ENCODE assay signal across 12 mouse cellular contexts in the genomic region with DNA sequence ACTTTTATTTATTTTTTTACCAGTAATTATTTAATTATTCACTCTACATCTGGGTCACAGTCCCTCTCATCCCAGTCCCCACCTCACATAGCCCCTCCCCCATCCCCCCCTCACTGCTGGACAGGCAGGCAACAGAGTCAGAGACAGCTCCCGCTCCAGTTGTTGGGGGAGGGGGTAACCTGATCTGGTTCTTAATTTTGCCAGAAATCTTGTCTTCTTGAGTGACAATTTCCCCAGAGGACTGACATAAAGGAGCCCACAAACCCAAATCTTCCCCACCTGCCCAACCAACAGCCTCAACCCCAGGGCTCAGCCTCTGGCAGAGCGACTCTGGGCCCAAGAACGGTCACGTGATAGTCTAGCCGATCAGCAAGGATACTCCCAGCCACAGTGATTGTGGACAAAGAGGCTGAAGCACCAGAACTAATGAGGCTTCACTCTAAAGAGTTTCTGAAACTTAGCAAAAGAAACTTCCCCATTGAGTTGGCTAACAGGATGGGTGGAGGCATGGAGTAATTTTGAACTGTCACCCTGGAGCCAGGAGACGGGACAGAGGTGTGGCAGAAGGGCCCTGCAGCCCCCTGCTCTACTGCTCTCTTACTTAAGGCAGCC. TPM values are rescaled to one million over a fixed set of nuclear protein-coding genes. Genes with fewer than 3 reads are reported as not detected.
A peak's percentile ranks its signal among the peaks of the same experiment; 100 is the strongest.
DNase-seq lines count a peak whose midpoint lies in the region; ATAC-seq and TF ChIP-seq lines count a peak whose summit lies in the region.
"Had no signal": no experiment of that assay in that cellular context is flagged by ENCODE, and none has a peak within 500 bp of the region (broad histone marks: within the 10 kb centered on the region; RNA-seq: fewer than 3 reads in every experiment).

No protein-coding gene starts in this region.

- no peaks in the 10 kb centered on the region for H3K36me3 ChIP-seq in liver, embryonic 16.5 days (ENCODE audit: control insufficient read depth, insufficient read depth)
- H3K36me3 ChIP-seq: embryonic facial prominence, embryonic 15.5 days had no signal

- peaks cover 39% of the 10 kb centered on the region for H3K4me1 ChIP-seq in liver, embryonic 16.5 days (ENCODE audit: control insufficient read depth, low read depth, low read length)

- H3K9ac ChIP-seq in liver, embryonic 16.5 days (ENCODE audit: low read depth, low read length): no peak overlapping the region
- H3K9ac ChIP-seq: embryonic facial prominence, embryonic 15.5 days had no signal

- intact Hi-C loops in left cerebral cortex, adult 2 months (cut with DNase I): no loop called here

- no peak overlapping the region for H3K4me2 ChIP-seq in liver, embryonic 16.5 days (ENCODE audit: low read depth, low read length)
- H3K4me2 ChIP-seq: embryonic facial prominence, embryonic 15.5 days had no signal

- H3K4me3 ChIP-seq in layer of hippocampus, adult 2 months: no peak overlapping the region
- H3K4me3 ChIP-seq in liver, embryonic 16.5 days (ENCODE audit: low read depth, low read length): no peak overlapping the region
- no peak overlapping the region for H3K4me3 ChIP-seq in left cerebral cortex, adult 2 months
- H3K4me3 ChIP-seq: embryonic facial prominence, embryonic 15.5 days; megakaryocyte, embryonic 14.5 days had no signal

- TF ChIP-seq CTCF in layer of hippocampus, adult 2 months (conservative IDR thresholded peaks at IDR 0.05): no peak
- TF ChIP-seq CTCF in left cerebral cortex, adult 2 months (IDR thresholded peaks at IDR 0.05): no peak

- 35% methylated on average over 6 of the region's 6 CpGs for WGBS in liver, embryonic 16.5 days (ENCODE audit: insufficient replicate concordance)

- H3K27me3 ChIP-seq in liver, embryonic 16.5 days (ENCODE audit: control insufficient read depth, insufficient read depth, low read depth, low read length): no peaks in the 10 kb centered on the region
- H3K27me3 ChIP-seq: embryonic facial prominence, embryonic 15.5 days had no signal

- H3K27ac ChIP-seq in layer of hippocampus, adult 2 months: peak overlapping the region; percentile 86; the same call in 1 of the 2 replicates
- H3K27ac ChIP-seq in liver, embryonic 16.5 days (ENCODE audit: low read length): peak overlapping the region; percentile 58
- no peak overlapping the region for H3K27ac ChIP-seq in left cerebral cortex, adult 2 months
- H3K27ac ChIP-seq: embryonic facial prominence, embryonic 15.5 days had no signal

- ATAC-seq in liver, embryonic 16.5 days (ENCODE audit: low read depth): no peak
- ATAC-seq: intestine, embryonic 16.5 days had no signal

- H3K9me3 ChIP-seq in liver, embryonic 16.5 days (replicated peaks; ENCODE audit: control insufficient read depth, low read length): no peaks in the 10 kb centered on the region
- H3K9me3 ChIP-seq: embryonic facial prominence, embryonic 15.5 days; megakaryocyte, embryonic 14.5 days had no signal

- DNase-seq in embryo, embryonic 10 days (ENCODE audit: low spot score): peak; percentile 59
- DNase-seq in embryo, embryonic 9.5 days (ENCODE audit: extremely low spot score): no peak
- no peak for DNase-seq in layer of hippocampus, adult 2 months (ENCODE audit: low spot score in 2 of 2)
- DNase-seq in layer of hippocampus, postnatal 14 days (ENCODE audit: low spot score in 2 of 2): no peak
- peak; percentile 14 for DNase-seq in R1 (ENCODE audit: low read depth, low spot score)
- DNase-seq in urinary bladder, postnatal 25 days (ENCODE audit: low spot score): no peak
- no peak for DNase-seq in left cerebral cortex, adult 2 months (ENCODE audit: extremely low spot score in 1 of 2, low spot score in 2 of 2)
- DNase-seq: gastrocnemius, postnatal 25 days had no signal

RNA-seq across cellular contexts. Expression of gene Sh3bp5, which starts 22.3 kb away (rescaled TPM):
- total RNA-seq in layer of hippocampus, adult 2 months (2021): 100 to 1,000 TPM; 147 to 158 TPM
- 100 to 1,000 TPM; 137 to 160 TPM for total RNA-seq in layer of hippocampus, postnatal 14 days (2021)
- polyA plus RNA-seq in liver, embryonic 16.5 days (2015; fragmentation: Nextera tagmentation; extraction: Ambion mirVana): 19.3 and 22.1 TPM in 2 replicates
- total RNA-seq in left cerebral cortex, adult 2 months (2021): 10 to 100 TPM; 63.5 to 65.4 TPM

Comparison
In these comparisons a context has a peak if more than half of its experiments do, and no peak if none do; other contexts are left out.
1. DNase-seq: peak in embryo, embryonic 10 days (single experiment) and R1 (single experiment); none in embryo, embryonic 9.5 days (single experiment), layer of hippocampus, adult 2 months (0 of 2), layer of hippocampus, postnatal 14 days (0 of 2), urinary bladder, postnatal 25 days (single experiment) and left cerebral cortex, adult 2 months (0 of 2).